Mouse (Mus musculus): ENCODE measurements at regions not wholly inside any gene's neighbourhood (a gene's known extent, or its start where the extent isn't known, plus 50 kb on each side); places are given as distances from the start of the nearest gene placed in this dataset.

DNA sequence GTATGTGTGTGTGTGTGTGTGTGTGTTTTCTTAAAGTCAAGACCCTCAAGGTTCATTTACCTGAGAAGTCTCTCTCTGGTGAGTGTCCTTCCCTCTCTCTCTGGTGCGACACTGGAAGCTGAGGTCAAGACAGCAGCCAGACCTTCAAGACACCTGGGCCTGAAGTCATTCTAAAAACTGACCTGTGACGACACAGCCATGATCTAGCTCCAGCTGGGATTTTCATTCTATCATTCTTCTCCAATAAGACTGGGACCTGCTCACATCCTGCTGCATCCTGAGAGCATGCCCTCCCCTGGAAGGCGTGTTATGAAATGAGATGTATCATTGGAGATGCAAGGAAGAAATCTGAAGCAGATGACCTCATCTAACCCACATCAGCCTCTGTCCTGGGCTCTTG lies 118.4 kb upstream of the Adamts9 start:
- intact Hi-C loops (cut with DNase I): no loop called here

DNA sequence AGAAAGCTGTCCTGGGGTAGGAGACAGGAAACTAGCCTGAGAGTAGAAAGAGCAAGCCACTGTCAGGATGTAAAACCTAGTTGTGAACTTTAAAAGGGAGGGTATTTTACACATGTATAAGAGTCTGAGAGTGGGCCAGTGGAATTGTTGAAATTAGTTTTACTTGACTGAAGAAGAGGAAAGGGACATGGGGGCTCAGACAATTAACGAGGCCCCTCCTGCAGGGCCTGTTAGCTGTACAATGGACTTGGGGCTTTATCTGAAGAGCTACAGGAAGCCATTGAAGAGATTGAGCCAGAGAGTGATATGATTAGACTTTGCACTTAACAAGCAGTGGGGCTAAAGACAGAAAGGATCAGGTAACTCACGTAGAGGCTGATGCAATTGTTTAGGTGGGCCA lies 102.2 kb upstream of the Adamts9 start:
- intact Hi-C loops (cut with DNase I): no loop called here

DNA sequence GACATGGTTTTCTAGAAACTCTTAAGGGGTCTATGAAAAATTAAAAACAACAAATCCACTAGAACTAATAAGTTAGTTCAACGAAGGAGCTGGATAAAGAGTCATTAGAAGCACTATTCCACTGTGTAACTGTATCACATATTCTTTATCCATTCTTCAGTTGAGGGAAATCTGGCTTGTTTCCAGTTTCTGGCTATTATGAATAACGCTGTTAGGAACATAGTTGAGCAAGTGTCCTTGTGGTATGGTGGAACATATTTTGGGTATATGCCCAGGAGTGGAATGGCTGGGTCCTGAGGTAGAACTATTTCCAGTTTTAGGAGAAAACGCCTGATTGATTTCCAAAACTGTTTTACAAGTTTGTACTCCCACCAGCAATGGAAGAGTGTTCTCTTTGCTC lies 97.7 kb upstream of the Adamts9 start:
- intact Hi-C loops (cut with DNase I): no loop called here

DNA sequence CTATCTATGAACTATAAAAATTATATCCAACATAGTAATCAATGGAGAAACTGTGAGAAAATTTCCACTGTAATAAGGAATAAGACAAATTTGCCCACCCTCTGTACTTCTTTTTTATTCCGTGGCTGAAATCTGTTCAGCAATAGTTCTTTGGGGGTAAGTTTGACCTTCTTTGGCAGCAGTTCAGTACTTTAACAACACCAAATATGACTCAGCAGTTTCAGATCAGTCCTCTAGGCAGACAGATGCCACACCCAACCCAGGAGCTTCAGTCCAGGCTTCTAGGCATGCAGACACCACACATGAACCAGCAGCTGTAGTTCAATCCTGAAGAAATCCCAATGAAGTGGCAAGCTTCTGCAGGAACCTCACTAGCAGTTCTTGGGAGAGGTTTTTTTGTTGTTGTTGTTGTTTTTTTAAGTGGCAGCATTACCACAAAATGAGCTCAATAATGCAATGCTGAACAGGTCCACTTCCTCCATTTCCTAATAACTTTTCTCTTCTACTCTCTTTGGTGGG lies 88.6 kb upstream of the Adamts9 start:
- intact Hi-C loops (cut with DNase I): no loop called here

DNA sequence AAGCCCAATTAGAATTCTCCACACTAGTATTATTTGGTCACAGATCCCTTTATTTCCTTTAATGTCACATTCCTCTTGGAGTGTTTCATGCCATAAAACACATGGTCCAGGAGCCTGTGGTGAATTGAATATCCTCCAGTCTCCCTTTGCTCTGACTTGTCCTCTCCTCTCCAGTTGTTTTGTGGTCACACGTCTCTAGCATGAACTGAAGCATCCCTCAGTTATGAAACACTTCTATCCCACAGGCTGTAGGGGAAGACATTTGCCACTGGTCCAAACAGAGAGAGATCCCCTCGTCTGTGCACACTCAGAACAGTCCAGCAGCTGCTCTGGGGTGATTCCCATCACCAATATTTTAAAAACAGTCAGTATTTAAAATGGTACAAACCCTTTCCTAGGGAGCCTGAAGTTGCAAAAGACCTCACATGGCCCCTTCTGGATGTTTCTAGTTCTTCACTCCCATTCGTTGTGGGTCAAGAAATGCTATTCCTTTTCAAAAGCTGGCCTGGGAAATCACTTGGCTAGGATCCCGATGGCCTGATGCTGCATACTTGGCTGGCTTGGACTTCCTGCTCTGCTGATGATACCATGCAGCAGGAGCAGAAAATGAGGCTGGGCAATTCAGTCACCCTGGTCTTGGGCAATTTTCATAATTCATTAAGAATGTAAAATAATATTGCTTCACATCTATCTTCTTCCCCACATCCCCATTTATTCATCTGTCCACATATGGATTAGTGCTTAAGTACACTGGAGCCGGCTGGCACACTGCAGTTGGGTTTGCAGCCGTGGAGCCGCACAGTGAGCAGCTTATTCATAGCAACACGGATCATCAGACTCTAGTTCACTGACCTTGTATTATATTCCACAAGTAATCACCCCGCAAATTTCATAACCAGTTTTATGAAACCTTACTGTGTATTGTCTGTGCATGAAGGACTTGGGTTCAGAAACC lies 83.1 kb upstream of the Adamts9 start:
- intact Hi-C loops (cut with DNase I): no loop called here

DNA sequence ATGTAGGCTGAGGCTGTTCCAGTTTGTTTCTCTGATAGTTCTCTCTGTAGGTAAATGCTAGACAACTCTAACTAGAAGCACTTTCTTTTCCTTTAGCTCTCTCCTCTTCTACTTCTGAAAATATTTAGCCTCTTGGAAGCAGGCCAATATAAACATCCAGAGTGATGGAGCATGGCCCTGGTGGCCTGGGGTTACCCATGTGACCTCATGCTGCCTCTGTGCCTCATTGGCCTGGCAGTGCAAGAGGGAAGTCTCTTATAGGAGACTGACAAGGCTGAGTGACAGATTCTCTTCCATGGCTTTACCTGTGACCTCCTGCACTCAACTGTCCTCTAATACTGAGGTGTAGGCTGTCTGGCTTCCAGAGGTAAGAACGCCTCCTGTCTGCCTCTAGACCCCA lies 71.2 kb upstream of the Adamts9 start:
- intact Hi-C loops (cut with DNase I): no loop called here

DNA sequence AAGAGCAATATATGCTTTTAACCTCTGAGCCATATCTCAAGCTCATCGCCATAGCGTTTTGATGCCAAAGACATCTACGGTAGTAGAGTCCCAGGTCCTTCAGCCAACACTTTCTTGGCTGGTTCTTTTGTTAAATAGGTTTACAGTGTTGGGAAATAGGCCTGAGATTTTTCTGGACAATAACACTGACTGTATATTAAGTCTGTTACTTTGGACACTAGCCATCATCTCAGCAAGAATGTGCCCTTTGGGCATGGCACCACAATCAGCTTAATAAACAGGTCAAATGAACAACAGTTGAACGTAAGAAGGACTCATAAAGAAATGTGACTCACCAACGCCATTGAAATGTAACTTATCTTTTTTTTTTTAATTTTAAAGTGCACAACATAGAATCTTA lies 68.6 kb upstream of the Adamts9 start:
- intact Hi-C loops (cut with DNase I): no loop called here

DNA sequence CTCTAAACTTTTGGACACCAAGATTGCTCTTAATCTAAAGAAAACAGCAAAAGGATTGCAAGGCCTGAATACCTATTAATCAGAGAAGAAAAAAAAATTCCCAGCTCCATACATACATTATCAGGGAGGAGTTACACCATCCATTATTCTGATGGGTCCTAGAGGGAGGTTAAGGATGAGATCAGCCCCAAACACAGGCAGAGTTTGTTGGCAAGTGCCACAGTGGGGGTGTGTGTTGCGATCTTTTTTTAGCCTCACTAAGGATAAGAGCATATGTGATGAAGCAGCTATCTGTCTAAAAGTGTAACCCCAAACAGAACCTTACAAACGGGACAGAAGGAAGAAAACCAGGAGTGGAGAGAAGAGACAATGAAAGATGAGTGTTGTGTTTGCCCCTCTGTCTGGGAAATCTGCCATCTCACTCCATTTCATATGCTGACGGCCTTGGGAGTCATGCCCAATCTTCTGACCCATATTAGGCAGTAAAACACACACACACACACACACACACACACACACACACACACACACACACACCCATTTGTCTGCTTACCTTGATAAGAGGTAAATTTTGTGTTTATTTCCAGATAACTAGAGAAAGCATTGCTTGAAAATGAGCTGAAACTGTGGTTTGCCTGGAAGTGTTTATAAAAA lies 61.4 kb upstream of the Adamts9 start:
- intact Hi-C loops (cut with DNase I): no loop called here

DNA sequence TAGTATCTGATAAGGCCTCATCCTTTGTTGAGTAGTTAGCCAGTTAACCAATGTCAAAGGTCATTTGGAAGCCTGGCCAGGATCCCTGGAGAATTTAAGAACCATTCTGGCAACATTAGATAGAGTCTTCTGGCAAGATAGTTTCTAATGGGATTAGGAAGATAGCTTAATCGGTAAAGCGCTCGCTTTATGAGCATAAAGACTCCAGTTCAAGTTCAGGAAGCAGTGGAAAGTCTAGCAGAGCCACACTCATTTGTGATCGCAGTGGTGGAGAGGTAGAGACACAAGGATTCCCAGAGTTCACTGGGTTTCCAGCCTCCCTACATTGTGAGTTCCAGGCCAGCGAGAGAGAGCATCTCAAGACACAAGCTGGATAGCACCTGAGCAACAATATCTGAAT lies 60.5 kb upstream of the Adamts9 start:
- intact Hi-C loops (cut with DNase I): no loop called here

DNA sequence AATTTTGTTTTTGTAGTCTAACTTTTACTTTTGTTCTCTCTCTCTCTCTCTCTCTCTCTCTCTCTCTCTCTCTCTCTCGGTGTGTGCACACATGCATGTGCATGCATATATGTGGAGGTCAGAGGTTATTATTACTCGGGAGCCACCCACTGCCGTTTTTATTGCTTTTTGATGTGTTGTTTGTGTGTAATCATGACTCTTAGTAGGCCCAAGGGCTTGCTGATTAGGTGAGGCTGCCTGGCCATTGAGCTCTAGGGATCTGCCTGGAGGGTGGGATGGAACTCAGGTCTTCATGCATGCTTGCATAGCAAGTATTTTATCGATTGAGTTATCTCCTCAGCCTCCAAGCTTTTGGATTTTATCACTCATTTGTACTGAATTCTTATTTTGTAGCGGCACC lies 50.4 kb upstream of the Adamts9 start:
- intact Hi-C loops (cut with DNase I): no loop called here

Data from adrenal gland (tissue).